Mouse (Mus musculus) small intestine, adult 2 months (tissue): ENCODE data around the gene Mob4. TPM values are rescaled to one million over a fixed set of nuclear protein-coding genes. Genes with fewer than 3 reads are reported as not detected.

Source experiments
- H3K27ac ChIP-seq: fragments of 200-500 bp; 2 replicates; pipeline ENCODE4 v1.5.1; 2012; ENCODE audit warnings: low read depth, low read length, control low read depth, inconsistent platforms; ENCODE audit not compliant: insufficient read depth
- H3K27me3 ChIP-seq: fragments of 200-500 bp; 2 replicates; pipeline ENCODE4 v1.6.1; 2012; ENCODE audit warnings: mild to moderate bottlenecking, moderate library complexity, low read length, inconsistent platforms; ENCODE audit not compliant: control insufficient read depth, insufficient read depth
- H3K36me3 ChIP-seq: fragments of 200-500 bp; 2 replicates; pipeline ENCODE4 v1.6.1; 2012; ENCODE audit warnings: mild to moderate bottlenecking, low read length, control low read depth, inconsistent platforms; ENCODE audit not compliant: control insufficient read depth, insufficient read depth
- H3K4me1 ChIP-seq: fragments of 200-500 bp; 2 replicates; pipeline ENCODE4 v1.6.1; 2012; ENCODE audit warnings: low read length, inconsistent platforms, mixed read lengths; ENCODE audit not compliant: control insufficient read depth, insufficient read depth, insufficient read length
- H3K4me3 ChIP-seq: fragments of 200-500 bp; 2 replicates; pipeline ENCODE4 v1.5.1; 2012; ENCODE audit warnings: low read depth, mild to moderate bottlenecking, control low read depth, inconsistent platforms, low read length, moderate library complexity
- CTCF ChIP-seq: fragments of 200-500 bp; IDR thresholded peaks from 2 replicates; pipeline ENCODE4 v1.5.1; 2012; ENCODE audit warnings: low read depth, mild to moderate bottlenecking, control low read depth, inconsistent platforms, low read length, moderate library complexity, mixed read lengths; ENCODE audit not compliant: insufficient replicate concordance, insufficient read length; ENCODE audit errors: extremely low read depth
- POLR2A ChIP-seq: fragments of 200-500 bp; IDR thresholded peaks from 2 replicates; pipeline ENCODE4 v1.6.1; 2012; ENCODE audit warnings: low read depth, mild to moderate bottlenecking, control low read depth, inconsistent platforms, low read length, moderate library complexity
- WGBS: fragments of 180-500 bp; shearing (Covaris S2); methylation state at CpG from one replicate; pipeline ENCODE4 v1.1.7; 2018; 5-methylcytosine and 5-hydroxymethylcytosine counted together
- polyA plus RNA-seq: library from polyadenylated mRNA; depleted of rRNA; stranded (reverse); fragments of >200 nt; gene quantifications from 2 replicates; pipeline ENCODE4 v1.2.3, GENCODE M21; 2012

The Mob4 gene
- polyA plus RNA-seq, 1 experiment: 2.8 TPM

- peaks cover 5% of the 10 kb centered on the region; the same call in 1 of the 2 replicates for H3K4me1 ChIP-seq
- peaks cover 11% of the 10 kb centered on the region for H3K36me3 ChIP-seq
- no peak for TF ChIP-seq POLR2A
- no peak for TF ChIP-seq CTCF
- 37% methylated on average over 2 of the region's 2 CpGs for whole genome bisulfite sequencing
- no peak overlapping the region for H3K4me3 ChIP-seq
- no peak overlapping the region for H3K27ac ChIP-seq
- H3K27me3 ChIP-seq: no peaks in the 10 kb centered on the region
These were observed 2.1 kb downstream of the Mob4 start for GRCm38 (mm10) chr1:55133173-55133572.

GRCm38 (mm10) chr1:55134301-55134700 lies 3.3 kb downstream of the Mob4 start:
- 91% methylated on average over 3 of the region's 3 CpGs for WGBS
- Histone ChIP-seq H3K36me3 (peaks cover 12% of the 10 kb centered on the region), H3K27me3 (no peaks in the 10 kb centered on the region), H3K4me1 (peaks cover 5% of the 10 kb centered on the region; the same call in 1 of the 2 replicates), H3K4me3 (no peak overlapping the region), H3K27ac (no peak overlapping the region)
- TF ChIP-seq POLR2A (no peak), CTCF (no peak)

GRCm38 (mm10) chr1:55135846-55136245 lies 4.8 kb downstream of the Mob4 start:
- no peak overlapping the region for H3K27ac ChIP-seq
- WGBS: 100% methylated on average over 1 of the region's 1 CpGs
- TF ChIP-seq CTCF (no peak), POLR2A (no peak)
- no peak overlapping the region for H3K4me3 ChIP-seq
- H3K27me3 ChIP-seq: no peaks in the 10 kb centered on the region
- H3K4me1 ChIP-seq: peaks cover 5% of the 10 kb centered on the region; the same call in 1 of the 2 replicates
- H3K36me3 ChIP-seq: peaks cover 17% of the 10 kb centered on the region

GRCm38 (mm10) chr1:55144338-55144737 lies 13.3 kb downstream of the Mob4 start:
- no peaks in the 10 kb centered on the region for H3K27me3 ChIP-seq
- H3K36me3 ChIP-seq: peaks cover 30% of the 10 kb centered on the region
- TF ChIP-seq POLR2A: no peak
- no peak for TF ChIP-seq CTCF
- H3K4me3 ChIP-seq: no peak overlapping the region
- WGBS: 93% methylated on average over 4 of the region's 4 CpGs
- no peaks in the 10 kb centered on the region for H3K4me1 ChIP-seq
- no peak overlapping the region for H3K27ac ChIP-seq

GRCm38 (mm10) chr1:55145556-55145955 lies 14.5 kb downstream of the Mob4 start:
- Histone ChIP-seq H3K4me3 (no peak overlapping the region), H3K27ac (no peak overlapping the region), H3K4me1 (no peaks in the 10 kb centered on the region), H3K36me3 (peaks cover 38% of the 10 kb centered on the region), H3K27me3 (no peaks in the 10 kb centered on the region)
- 74% methylated on average over 7 of the region's 7 CpGs for WGBS
- TF ChIP-seq CTCF: no peak
- TF ChIP-seq POLR2A: no peak

GRCm38 (mm10) chr1:55157329-55157728 lies 26.3 kb downstream of the Mob4 start:
- WGBS: 97% methylated on average over 4 of the region's 4 CpGs
- Histone ChIP-seq H3K4me3 (no peak overlapping the region), H3K27me3 (no peaks in the 10 kb centered on the region), H3K36me3 (peaks cover 21% of the 10 kb centered on the region), H3K27ac (no peak overlapping the region), H3K4me1 (no peaks in the 10 kb centered on the region)
- no peak for TF ChIP-seq CTCF

- no peak for TF ChIP-seq CTCF
- TF ChIP-seq POLR2A: no peak
- Histone ChIP-seq H3K27ac (no peak overlapping the region), H3K27me3 (no peaks in the 10 kb centered on the region), H3K36me3 (peaks cover 19% of the 10 kb centered on the region), H3K4me1 (no peaks in the 10 kb centered on the region), H3K4me3 (no peak overlapping the region)
- 92% methylated on average over 3 of the region's 3 CpGs for WGBS
These were observed 27.2 kb downstream of the Mob4 start for GRCm38 (mm10) chr1:55158211-55158610.

- H3K4me3 ChIP-seq: no peak overlapping the region
- 94% methylated on average over 8 of the region's 8 CpGs for WGBS
- peaks cover 17% of the 10 kb centered on the region for H3K36me3 ChIP-seq
- TF ChIP-seq POLR2A (no peak), CTCF (no peak)
- H3K4me1 ChIP-seq: no peaks in the 10 kb centered on the region
- no peaks in the 10 kb centered on the region for H3K27me3 ChIP-seq
- no peak overlapping the region for H3K27ac ChIP-seq
These were observed 27.8 kb downstream of the Mob4 start for GRCm38 (mm10) chr1:55158821-55159220.
